Mouse (Mus musculus) MEL (cell line): Measurements from ENCODE around the gene Vcam1. TPM values are rescaled to one million over a fixed set of nuclear protein-coding genes. Genes with fewer than 3 reads are reported as not detected.

Source experiments
- DNase-seq: peaks from one replicate; pipeline ENCODE4 v3.0.0; 2011; ENCODE audit warnings: low read depth, low spot score
- H3K27ac ChIP-seq: 2 replicates; pipeline ENCODE4 v1.5.1; 2012; ENCODE audit warnings: low read depth, mild to moderate bottlenecking, control low read depth, low read length, moderate library complexity; ENCODE audit not compliant: control insufficient read depth
- H3K27me3 ChIP-seq, 2 experiments: fragments of 150-350 bp in 1 of 2; sonication (generic) in 1 of 2; 2 replicates each; pipeline ENCODE4 v1.6.1; 2012; ENCODE audit warnings: low read length in 2 of 2, mild to moderate bottlenecking in 2 of 2, improper control_type of control experiment in 1 of 2, moderate library complexity in 1 of 2; ENCODE audit not compliant: insufficient read depth in 2 of 2, control insufficient read depth in 1 of 2
- H3K36me3 ChIP-seq, 2 experiments: 2 replicates each; pipeline ENCODE4 v1.6.1; 2012 to 2014; ENCODE audit warnings: low read length in 2 of 2, improper control_type of control experiment in 1 of 2, inconsistent platforms in 1 of 2, mild to moderate bottlenecking in 1 of 2; ENCODE audit not compliant: insufficient read depth in 2 of 2, control insufficient read depth in 1 of 2
- H3K4me1 ChIP-seq, 2 experiments: fragments of 150-350 bp in 1 of 2; sonication (generic) in 1 of 2; 2 replicates each; pipeline ENCODE4 v1.6.1; 2012; ENCODE audit warnings: low read length in 2 of 2, improper control_type of control experiment in 1 of 2, mild to moderate bottlenecking in 1 of 2; ENCODE audit not compliant: insufficient read depth in 2 of 2, control insufficient read depth in 1 of 2
- H3K4me3 ChIP-seq, 2 experiments: fragments of 150-350 bp in 1 of 2; sonication (generic) in 1 of 2; 2 replicates each; pipeline ENCODE4 v1.5.1; 2012; ENCODE audit warnings: low read depth in 2 of 2, low read length in 2 of 2, mild to moderate bottlenecking in 2 of 2, moderate library complexity in 2 of 2, control low read depth in 1 of 2, improper control_type of control experiment in 1 of 2; ENCODE audit not compliant: control insufficient read depth in 1 of 2, insufficient read depth in 1 of 2
- H3K79me2 ChIP-seq: 2 replicates; pipeline ENCODE4 v1.6.1; 2012; ENCODE audit warnings: mild to moderate bottlenecking, low read length, moderate library complexity; ENCODE audit not compliant: control insufficient read depth, poor library complexity, insufficient read depth
- H3K9ac ChIP-seq: 2 replicates; pipeline ENCODE4 v1.6.1; 2012; ENCODE audit warnings: low read depth, mild to moderate bottlenecking, control low read depth, low read length, moderate library complexity; ENCODE audit not compliant: control insufficient read depth, poor library complexity, severe bottlenecking
- H3K9me3 ChIP-seq: fragments of 150-350 bp; sonication (generic); replicated peaks from 2 replicates; pipeline ENCODE4 v1.6.1; 2012; ENCODE audit warnings: mild to moderate bottlenecking, low read length, improper control_type of control experiment, moderate library complexity; ENCODE audit not compliant: insufficient read depth
- CHD1 ChIP-seq: IDR thresholded peaks from 2 replicates; pipeline ENCODE4 v1.6.1; 2012; ENCODE audit warnings: low read depth, mild to moderate bottlenecking, inconsistent platforms, low read length, improper control_type of control experiment
- CHD2 ChIP-seq: IDR thresholded peaks from 2 replicates; pipeline ENCODE4 v1.6.1; 2011; ENCODE audit warnings: low read length, improper control_type of control experiment
- E2F4 ChIP-seq: IDR thresholded peaks from 2 replicates; pipeline ENCODE4 v1.6.1; 2011; ENCODE audit warnings: low read depth, low read length, improper control_type of control experiment, borderline replicate concordance
- ELF1 ChIP-seq: IDR thresholded peaks from 2 replicates; pipeline ENCODE4 v1.6.1; 2014; ENCODE audit warnings: low read depth, mild to moderate bottlenecking, inconsistent platforms, low read length, improper control_type of control experiment, moderate library complexity
- EP300 ChIP-seq, 2 experiments: IDR thresholded peaks; 2 replicates each; pipeline ENCODE4 v1.6.1; 2011; ENCODE audit warnings: improper control_type of control experiment in 2 of 2, low read length in 2 of 2, low read depth in 1 of 2, mild to moderate bottlenecking in 1 of 2
- ETS1 ChIP-seq: IDR thresholded peaks from 2 replicates; pipeline ENCODE4 v1.6.1; 2012; ENCODE audit warnings: low read depth, mild to moderate bottlenecking, inconsistent platforms, low read length, improper control_type of control experiment, moderate library complexity
- HCFC1 ChIP-seq: IDR thresholded peaks from 2 replicates; pipeline ENCODE4 v1.6.1; 2012; ENCODE audit warnings: low read depth, mild to moderate bottlenecking, inconsistent platforms, low read length, improper control_type of control experiment, moderate library complexity
- KAT2A ChIP-seq: conservative IDR thresholded peaks from 2 replicates; pipeline ENCODE4 v1.6.1; 2012; ENCODE audit warnings: low read depth, low read length, improper control_type of control experiment, inconsistent platforms
- MAFK ChIP-seq: IDR thresholded peaks from 2 replicates; pipeline ENCODE4 v1.6.1; 2011; ENCODE audit warnings: low read depth, mild to moderate bottlenecking, low read length, improper control_type of control experiment, borderline replicate concordance
- MEF2A ChIP-seq: IDR thresholded peaks from 2 replicates; pipeline ENCODE4 v1.6.1; 2014; ENCODE audit warnings: low read depth, mild to moderate bottlenecking, inconsistent platforms, low read length, improper control_type of control experiment; ENCODE audit not compliant: poor library complexity, insufficient replicate concordance, severe bottlenecking; ENCODE audit errors: extremely low read depth
- MXI1 ChIP-seq: IDR thresholded peaks from 2 replicates; pipeline ENCODE4 v1.6.1; 2011; ENCODE audit warnings: mild to moderate bottlenecking, low read depth, low read length, improper control_type of control experiment
- MYB ChIP-seq: IDR thresholded peaks from 2 replicates; pipeline ENCODE4 v1.6.1; 2011; ENCODE audit warnings: mild to moderate bottlenecking, low read depth, low read length, improper control_type of control experiment
- MYC ChIP-seq: IDR thresholded peaks from 2 replicates; pipeline ENCODE4 v1.6.1; 2011; ENCODE audit warnings: low read depth, mild to moderate bottlenecking, low read length, improper control_type of control experiment, moderate library complexity
- NRF1 ChIP-seq: IDR thresholded peaks from 2 replicates; pipeline ENCODE4 v1.6.1; 2014; ENCODE audit warnings: low read depth, mild to moderate bottlenecking, inconsistent platforms, low read length, improper control_type of control experiment, moderate library complexity; ENCODE audit not compliant: poor library complexity, insufficient read depth, severe bottlenecking
- POLR2AphosphoS5 ChIP-seq: IDR thresholded peaks from 2 replicates; pipeline ENCODE4 v1.6.1; 2012; ENCODE audit warnings: low read depth, borderline replicate concordance, mild to moderate bottlenecking, inconsistent platforms, low read length, moderate library complexity, mixed read lengths
- RCOR1 ChIP-seq: IDR thresholded peaks from 2 replicates; pipeline ENCODE4 v1.6.1; 2012; ENCODE audit warnings: low read depth, mild to moderate bottlenecking, inconsistent platforms, low read length, improper control_type of control experiment
- SMC3 ChIP-seq: IDR thresholded peaks from 2 replicates; pipeline ENCODE4 v1.6.1; 2011; ENCODE audit warnings: low read depth, low read length, improper control_type of control experiment
- TBP ChIP-seq: IDR thresholded peaks from 2 replicates; pipeline ENCODE4 v1.8.0; 2011; ENCODE audit warnings: low read depth, low read length, improper control_type of control experiment
- TCF12 ChIP-seq: IDR thresholded peaks from 2 replicates; pipeline ENCODE4 v1.6.1; 2014; ENCODE audit warnings: low read depth, mild to moderate bottlenecking, inconsistent platforms, low read length, improper control_type of control experiment, moderate library complexity
- ZC3H11A ChIP-seq: IDR thresholded peaks from 2 replicates; pipeline ENCODE4 v1.6.1; 2012; ENCODE audit warnings: low read depth, mild to moderate bottlenecking, inconsistent platforms, low read length, improper control_type of control experiment
- ZKSCAN1 ChIP-seq: IDR thresholded peaks from 2 replicates; pipeline ENCODE4 v1.6.1; 2012; ENCODE audit warnings: low read depth, mild to moderate bottlenecking, inconsistent platforms, low read length, improper control_type of control experiment, moderate library complexity
- ZMIZ1 ChIP-seq: IDR thresholded peaks from 2 replicates; pipeline ENCODE4 v1.6.1; 2012; ENCODE audit warnings: low read depth, mild to moderate bottlenecking, inconsistent platforms, low read length, improper control_type of control experiment, moderate library complexity
- ZNF384 ChIP-seq: IDR thresholded peaks from 2 replicates; pipeline ENCODE4 v1.6.1; 2012; ENCODE audit warnings: low read depth, mild to moderate bottlenecking, inconsistent platforms, low read length, improper control_type of control experiment
- polyA plus RNA-seq, 2 experiments: library from polyadenylated mRNA; stranded (reverse) in 1 of 2; unstranded in 1 of 2; fragments of >175 nt in 1 of 2; fragments of >200 nt in 1 of 2; gene quantifications; 2 replicates each; pipeline versions ENCODE4 v1.2.1 to v1.2.4; 2012; ENCODE audit warnings: low replicate concordance in 2 of 2, low read depth in 1 of 2; ENCODE audit not compliant: insufficient read length in 2 of 2, insufficient read depth in 1 of 2, missing spikeins in 1 of 2
- total RNA-seq: library from RNA; depleted of rRNA; stranded (reverse); fragments of 300-350 nt; gene quantifications from 2 replicates; pipeline ENCODE4 v1.2.3, GENCODE M21; 2012

Vcam1 gene
- total and polyA plus RNA-seq, 3 experiments = not detected

GRCm38 (mm10) chr3:116095934-116096333, 33.6 kb downstream of the Vcam1 start:
- H3K4me1 ChIP-seq = no peaks in the 10 kb centered on the region
- DNase-seq = no peak
- no peaks in the 10 kb centered on the region for H3K9me3 ChIP-seq
- peaks cover 2 to 5% of the 10 kb centered on the region in 2 experiments; a peak in 3 of 4 replicates for H3K27me3 ChIP-seq
- no peak overlapping the region for H3K9ac ChIP-seq
- no peaks in the 10 kb centered on the region for H3K79me2 ChIP-seq
- TF ChIP-seq RCOR1 (no peak), ELF1 (no peak), MXI1 (no peak), SMC3 (no peak)
- H3K36me3 ChIP-seq = no peaks in the 10 kb centered on the region
- H3K4me3 ChIP-seq = no peak overlapping the region
- H3K27ac ChIP-seq = no peak overlapping the region

GRCm38 (mm10) chr3:116095312-116095711, 34.2 kb downstream of the Vcam1 start:
- TF ChIP-seq ZC3H11A (no peak), KAT2A (no peak), ZNF384 (no peak), E2F4 (no peak), ZMIZ1 (no peak), POLR2AphosphoS5 (no peak), ETS1 (no peak), MEF2A (no peak), MXI1 (no peak), MAFK (no peak), TBP (no peak)
- no peaks in the 10 kb centered on the region for H3K9me3 ChIP-seq
- no peaks in the 10 kb centered on the region for H3K4me1 ChIP-seq
- H3K4me3 ChIP-seq = no peak overlapping the region
- no peak overlapping the region for H3K27ac ChIP-seq
- H3K79me2 ChIP-seq = no peaks in the 10 kb centered on the region
- H3K9ac ChIP-seq = no peak overlapping the region
- no peaks in the 10 kb centered on the region for H3K36me3 ChIP-seq
- DNase-seq = no peak
- peaks cover 2 to 5% of the 10 kb centered on the region in 2 experiments; a peak in 3 of 4 replicates for H3K27me3 ChIP-seq

- no peak for TF ChIP-seq ZKSCAN1
- TF ChIP-seq CHD2 = no peak
- no peak for TF ChIP-seq CHD1
- TF ChIP-seq TBP = no peak
- TF ChIP-seq TCF12 = no peak
- TF ChIP-seq MYC = no peak
- no peak for TF ChIP-seq NRF1
- TF ChIP-seq HCFC1 = no peak
- TF ChIP-seq MYB = no peak
- TF ChIP-seq ZNF384 = no peak
- TF ChIP-seq ZMIZ1 = no peak
- TF ChIP-seq EP300 (IDR thresholded peaks at IDR 0.05; ENCODE audit: low read depth in 1 of 2, low read length in 2 of 2) = no peak
- DNase-seq = no peak
These were observed 34.6 kb downstream of the Vcam1 start for GRCm38 (mm10) chr3:116094886-116095285.

More at GRCm38 (mm10) chr3:116094886-116095285, 34.6 kb downstream of the Vcam1 start:
- Histone ChIP-seq H3K4me3 (no peak overlapping the region), H3K9ac (no peak overlapping the region), H3K27ac (no peak overlapping the region), H3K36me3 (no peaks in the 10 kb centered on the region), H3K79me2 (no peaks in the 10 kb centered on the region), H3K27me3 (peaks cover 0 to 5% of the 10 kb centered on the region in 2 experiments; a peak in 2 of 4 replicates), H3K4me1 (no peaks in the 10 kb centered on the region), H3K9me3 (no peaks in the 10 kb centered on the region)
